Mouse (Mus musculus) intestine, embryonic 14.5 days (tissue): ENCODE results near the gene Rufy4. TPM values are rescaled to one million over a fixed set of nuclear protein-coding genes. Genes with fewer than 3 reads are reported as not detected.

Experiments
- ATAC-seq: fragments of 200-750 bp; cut with Nextera tagmentation; replicated peaks from 2 replicates; pipeline ENCODE4 v1.8.0; 2017; ENCODE audit warnings: low read depth, moderate number of reproducible peaks, moderate TSS enrichment, moderate library complexity; ENCODE audit not compliant: low FRiP score, low TSS enrichment
- DNase-seq: peaks from one replicate; pipeline ENCODE4 v3.0.0-alpha.2; 2018; ENCODE audit warnings: low spot score
- H3K27ac ChIP-seq: fragments of 300-500 bp; sonication (generic); 2 replicates; pipeline ENCODE4 v1.5.1; 2014; ENCODE audit warnings: low read depth, mild to moderate bottlenecking, control low read depth
- H3K27me3 ChIP-seq: fragments of 300-500 bp; sonication (generic); replicated peaks from 2 replicates; pipeline ENCODE4 v1.6.1; 2014; ENCODE audit warnings: low read length, control low read depth; ENCODE audit not compliant: control insufficient read depth, insufficient read depth
- H3K36me3 ChIP-seq: fragments of 300-500 bp; sonication (generic); 2 replicates; pipeline ENCODE4 v1.6.1; 2014; ENCODE audit warnings: low read length, control low read depth; ENCODE audit not compliant: control insufficient read depth, insufficient read depth
- H3K4me1 ChIP-seq: fragments of 300-500 bp; sonication (generic); replicated peaks from 2 replicates; pipeline ENCODE4 v1.6.1; 2014; ENCODE audit warnings: low read length, control low read depth, mixed read lengths; ENCODE audit not compliant: control insufficient read depth, insufficient read depth
- H3K4me2 ChIP-seq: fragments of 300-500 bp; sonication (generic); 2 replicates; pipeline ENCODE4 v1.6.1; 2014; ENCODE audit warnings: low read length
- H3K4me3 ChIP-seq: fragments of 300-500 bp; sonication (generic); 2 replicates; pipeline ENCODE4 v1.5.1; 2014; ENCODE audit warnings: low read depth, low read length, control low read depth, mixed read lengths
- H3K9ac ChIP-seq: fragments of 300-500 bp; sonication (generic); 2 replicates; pipeline ENCODE4 v1.6.1; 2014; ENCODE audit warnings: mild to moderate bottlenecking, low read length
- H3K9me3 ChIP-seq: fragments of 300-500 bp; sonication (generic); 2 replicates; pipeline ENCODE4 v1.6.1; 2016; ENCODE audit warnings: low read length, control low read depth; ENCODE audit not compliant: control insufficient read depth
- WGBS: fragments of 180-500 bp; shearing (Covaris S2); extraction: QIAGEN DNeasy Blood & Tissue Kit; methylation state at CpG from one replicate; pipeline ENCODE4 v1.1.7; 2014; 5-methylcytosine and 5-hydroxymethylcytosine counted together
- polyA plus RNA-seq: library from polyadenylated mRNA; unstranded; fragments of >200 nt; fragmentation: Nextera tagmentation; extraction: Ambion mirVana; gene quantifications from 2 replicates; pipeline ENCODE4 v1.2.1, GENCODE M21; 2014

Gene Rufy4
- 0.08 and 0.42 TPM in 2 replicates for polyA plus RNA-seq

DNA sequence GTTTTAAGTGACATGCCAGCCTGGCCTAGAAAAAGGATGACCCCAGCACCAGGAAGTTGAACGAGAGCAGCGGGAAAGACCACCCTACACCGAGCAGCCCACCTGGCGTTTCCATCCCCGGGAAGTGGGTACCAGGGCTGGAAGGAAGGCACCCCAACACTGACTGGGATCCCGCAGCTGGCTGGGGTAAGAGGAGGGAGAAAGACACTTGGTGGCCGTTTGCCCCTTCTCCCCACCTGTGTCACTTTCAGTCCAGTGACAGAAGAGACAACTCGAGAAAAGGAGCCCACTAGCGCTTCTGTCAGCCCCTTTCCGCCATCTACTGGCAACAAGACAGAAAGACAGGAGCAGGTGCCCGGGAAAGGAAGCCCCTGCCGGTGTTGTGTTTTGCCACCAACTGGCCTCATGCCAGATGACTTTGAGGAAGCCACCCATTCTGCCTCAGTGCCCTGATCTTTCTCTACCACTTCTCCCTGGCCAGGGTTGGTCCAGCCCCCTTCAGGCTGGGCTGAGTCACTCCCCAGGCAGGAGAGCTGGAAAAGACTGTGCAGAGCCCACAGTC is at the start of gene Rufy4:
TSS of gene Rufy4 (plus strand) at position 551 of the 562 bp plus-strand sequence.
- 0 out of 2 replicates have a peak, but pooled peaks cover 4% of the 10 kb centered on the region for H3K27me3 ChIP-seq
- H3K9me3 ChIP-seq = no peaks in the 10 kb centered on the region
- peak; percentile 84 for DNase-seq
- under 1% methylated on average over 12 of the region's 12 CpGs for WGBS
- no peaks in the 10 kb centered on the region for H3K4me1 ChIP-seq
- no peak within 1 kb of the TSS for H3K27ac ChIP-seq
- ATAC-seq = peak; percentile 44
- no peaks in the 10 kb centered on the region for H3K36me3 ChIP-seq
- H3K4me2 ChIP-seq = peak within 1 kb of the TSS; percentile 97
- peak within 1 kb of the TSS; percentile 53 for H3K4me3 ChIP-seq
- peak within 1 kb of the TSS; percentile 51 for H3K9ac ChIP-seq

DNA sequence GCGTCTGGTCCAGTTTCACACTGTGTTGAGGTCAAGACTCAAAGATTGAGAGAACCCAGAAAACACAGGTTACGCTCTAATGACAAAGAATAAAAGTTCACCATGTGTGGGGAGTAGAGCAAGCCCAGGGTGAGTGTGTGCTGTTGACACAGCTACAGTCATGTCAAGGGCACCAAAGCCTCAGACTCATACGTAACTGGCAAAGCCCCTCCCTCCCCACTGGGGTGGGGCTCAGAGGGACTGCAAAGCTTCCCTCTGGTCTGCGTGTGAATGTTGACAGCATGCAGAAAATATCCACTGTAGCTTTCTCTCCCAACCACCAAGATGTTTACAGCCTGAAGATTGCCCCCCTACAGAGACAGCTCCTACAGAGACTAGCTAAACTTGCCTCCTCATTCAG is 49.1 kb upstream of the Rufy4 start:
- Histone ChIP-seq H3K9ac (no peak overlapping the region), H3K27ac (no peak overlapping the region), H3K4me1 (0 out of 2 replicates have a peak, but pooled peaks cover 2% of the 10 kb centered on the region), H3K36me3 (no peaks in the 10 kb centered on the region), H3K9me3 (no peaks in the 10 kb centered on the region), H3K27me3 (no peaks in the 10 kb centered on the region), H3K4me3 (no peak overlapping the region), H3K4me2 (no peak overlapping the region)
- no peak for DNase-seq
- WGBS = 63% methylated on average over 4 of the region's 4 CpGs
- no peak for ATAC-seq

DNA sequence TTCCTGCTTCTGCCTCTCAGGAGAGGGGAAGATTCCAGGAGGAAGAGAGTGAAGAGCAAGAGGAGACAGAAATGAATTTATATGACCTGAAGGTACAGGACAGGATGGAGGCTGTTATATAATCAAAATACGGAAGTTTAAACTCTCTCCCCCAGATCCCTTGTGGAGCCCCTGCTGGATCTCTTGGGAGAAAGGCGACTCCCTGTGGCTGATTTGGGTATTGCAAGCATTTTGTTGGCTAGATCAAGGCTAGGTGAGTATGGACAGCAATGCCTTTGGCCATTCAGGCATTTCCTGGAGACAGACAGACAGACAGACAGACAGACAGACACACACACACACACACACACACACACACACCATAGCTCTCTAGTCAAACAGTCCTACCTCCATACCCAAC is 48.0 kb upstream of the Rufy4 start:
- 0% methylated on average over 2 of the region's 2 CpGs for WGBS
- DNase-seq (peak; percentile 98), ATAC-seq (no peak)
- Histone ChIP-seq H3K27ac (no peak overlapping the region), H3K9ac (no peak overlapping the region), H3K4me3 (no peak overlapping the region), H3K27me3 (no peaks in the 10 kb centered on the region), H3K4me1 (peaks cover 9% of the 10 kb centered on the region), H3K4me2 (no peak overlapping the region), H3K36me3 (no peaks in the 10 kb centered on the region), H3K9me3 (no peaks in the 10 kb centered on the region)

DNA sequence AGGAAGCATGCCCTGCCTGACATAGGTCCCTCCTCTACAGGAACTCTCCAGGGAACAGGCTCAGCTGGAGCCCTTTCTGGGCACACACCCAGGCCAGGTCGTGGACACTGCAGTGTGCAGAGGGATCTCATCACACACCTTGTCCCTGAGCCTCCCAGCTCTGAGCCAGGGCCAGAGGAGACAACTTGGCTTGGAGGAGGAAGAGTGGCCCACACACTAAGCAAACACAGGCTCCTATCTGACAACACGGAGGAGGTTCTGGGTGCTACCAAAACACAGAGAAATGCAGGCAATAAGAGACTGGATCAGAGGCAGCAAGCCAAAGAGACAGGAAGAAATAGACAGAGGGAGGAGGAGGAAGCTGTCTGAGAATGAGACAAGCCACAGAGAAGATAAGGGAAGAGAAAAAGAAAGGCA is 43.8 kb upstream of the Rufy4 start:
- Histone ChIP-seq H3K27me3 (no peaks in the 10 kb centered on the region), H3K27ac (no peak overlapping the region), H3K4me3 (no peak overlapping the region), H3K4me2 (no peak overlapping the region), H3K9me3 (no peaks in the 10 kb centered on the region), H3K9ac (no peak overlapping the region), H3K4me1 (peaks cover 18% of the 10 kb centered on the region), H3K36me3 (no peaks in the 10 kb centered on the region)
- DNase-seq = no peak
- ATAC-seq = no peak
- WGBS = 32% methylated on average over 2 of the region's 2 CpGs

DNA sequence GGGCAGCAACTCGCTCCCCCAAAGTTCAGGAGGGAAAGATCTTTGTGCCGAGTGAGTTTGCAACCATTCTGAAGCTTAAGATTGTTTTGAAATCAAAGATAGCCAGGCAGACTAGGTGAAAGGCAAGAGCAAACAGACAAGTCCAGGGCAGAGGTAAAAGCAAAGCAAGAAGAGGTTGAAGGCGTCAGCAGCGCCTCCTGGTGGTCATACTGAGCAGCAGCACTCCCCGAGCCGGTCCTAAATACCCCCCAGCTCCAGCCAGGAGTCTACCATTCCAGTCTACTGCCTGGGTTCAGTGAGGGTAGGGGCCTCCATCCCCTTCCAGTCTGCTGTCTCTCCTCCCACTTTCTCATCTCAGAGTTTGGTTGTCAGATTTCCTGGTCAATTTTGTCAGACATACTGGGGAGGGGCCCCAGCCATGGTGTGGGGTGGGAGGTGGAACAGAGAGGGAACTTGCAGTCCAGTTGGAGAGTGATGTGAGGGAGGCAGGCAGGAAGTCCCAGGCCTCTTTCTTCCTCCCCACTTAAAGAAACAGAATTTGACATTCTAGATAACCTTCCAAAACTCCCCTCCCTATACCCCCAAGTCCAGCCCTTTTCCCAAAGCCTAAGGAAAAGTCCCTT is 42.4 kb upstream of the Rufy4 start:
- Histone ChIP-seq H3K27me3 (no peaks in the 10 kb centered on the region), H3K4me2 (no peak overlapping the region), H3K9me3 (no peaks in the 10 kb centered on the region), H3K4me1 (peaks cover 18% of the 10 kb centered on the region), H3K27ac (peak overlapping the region; percentile 43; the same call in 1 of the 2 replicates), H3K4me3 (no peak overlapping the region), H3K9ac (no peak overlapping the region), H3K36me3 (no peaks in the 10 kb centered on the region)
- no peak for ATAC-seq
- WGBS = 14% methylated on average over 6 of the region's 6 CpGs
- peak; percentile 75 for DNase-seq

DNA sequence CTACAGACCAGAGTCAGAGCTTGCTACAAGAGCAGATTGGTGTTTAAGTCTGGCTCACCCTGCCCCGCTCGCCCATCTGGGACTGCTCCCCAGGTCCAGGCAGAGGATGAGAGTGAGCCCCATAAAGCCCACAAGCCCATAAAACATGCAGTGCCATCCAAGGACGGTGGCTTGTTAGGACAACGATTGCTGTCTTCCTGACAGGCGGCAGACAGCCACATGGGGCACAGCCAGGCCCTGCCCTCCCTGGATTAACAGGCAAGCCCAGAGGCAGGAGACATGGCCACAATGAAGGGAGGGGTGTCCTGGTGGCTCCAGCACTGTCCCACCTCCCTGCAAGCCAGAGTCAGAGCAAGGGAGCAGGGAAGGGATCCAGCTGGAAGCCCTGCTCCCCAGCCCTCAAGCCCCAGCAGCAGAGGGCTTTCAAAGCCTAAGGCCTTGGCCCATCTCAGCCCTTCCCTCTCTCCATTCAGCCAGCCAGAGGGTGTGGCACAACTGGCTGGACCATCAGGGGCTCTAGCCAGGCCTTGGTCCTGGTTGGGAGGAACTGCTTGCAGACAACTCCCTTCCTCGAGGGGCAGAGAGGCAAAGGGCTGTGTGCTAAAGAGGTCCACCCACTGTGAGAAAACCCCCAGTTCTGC is 41.2 kb upstream of the Rufy4 start:
- ATAC-seq = no peak
- Histone ChIP-seq H3K4me1 (peaks cover 18% of the 10 kb centered on the region), H3K4me3 (no peak overlapping the region), H3K4me2 (no peak overlapping the region), H3K27ac (0 out of 2 replicates have a peak overlapping the region, but pooled peaks have one; percentile 43), H3K9ac (no peak overlapping the region), H3K27me3 (no peaks in the 10 kb centered on the region), H3K36me3 (no peaks in the 10 kb centered on the region), H3K9me3 (no peaks in the 10 kb centered on the region)
- WGBS = 64% methylated on average over 6 of the region's 6 CpGs
- no peak for DNase-seq

DNA sequence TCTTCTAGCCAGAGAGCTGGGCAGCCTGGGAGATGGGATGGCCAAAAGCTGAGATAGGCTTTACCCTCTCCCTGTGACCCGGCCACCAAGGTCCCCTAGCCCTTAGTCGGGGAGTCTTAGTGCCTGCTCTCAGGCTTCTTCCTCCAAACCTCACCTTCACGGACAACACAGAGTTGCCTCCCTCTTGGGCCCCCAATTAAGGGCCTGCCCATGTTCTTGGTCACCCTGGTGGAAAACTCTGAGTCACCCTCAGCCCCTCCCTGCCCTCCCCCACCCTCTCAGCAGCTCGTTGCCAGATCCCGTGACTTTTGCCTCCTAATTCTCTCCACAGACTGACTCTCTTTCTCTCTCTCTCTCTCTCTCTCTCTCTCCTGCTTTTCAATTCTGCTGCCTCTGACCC is 40.6 kb upstream of the Rufy4 start:
- no peak for ATAC-seq
- Histone ChIP-seq H3K4me2 (no peak overlapping the region), H3K9ac (no peak overlapping the region), H3K27ac (0 out of 2 replicates have a peak overlapping the region, but pooled peaks have one; percentile 43), H3K9me3 (no peaks in the 10 kb centered on the region), H3K4me1 (peaks cover 18% of the 10 kb centered on the region), H3K36me3 (no peaks in the 10 kb centered on the region), H3K4me3 (no peak overlapping the region), H3K27me3 (no peaks in the 10 kb centered on the region)
- no peak for DNase-seq
- 48% methylated on average over 5 of the region's 5 CpGs for WGBS

DNA sequence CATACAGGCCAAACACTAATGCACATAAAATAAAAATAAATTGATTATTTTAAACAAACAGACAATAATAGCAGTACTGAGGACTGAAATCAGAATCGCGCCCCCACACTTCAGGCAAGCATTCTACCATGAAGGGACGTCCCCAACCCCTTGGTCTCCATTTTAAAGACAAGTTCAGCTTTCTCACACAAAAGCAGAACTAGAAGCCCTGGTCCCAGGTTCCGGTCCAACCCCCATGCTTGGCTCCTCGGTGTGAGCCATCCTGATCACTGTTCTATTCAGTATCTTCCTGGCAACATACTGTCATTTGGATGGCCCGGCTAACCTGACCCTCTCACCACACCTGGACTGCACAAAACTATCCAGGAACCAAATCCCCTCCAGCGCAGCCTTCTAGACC is 39.8 kb upstream of the Rufy4 start:
- no peaks in the 10 kb centered on the region for H3K27me3 ChIP-seq
- ATAC-seq (no peak), DNase-seq (no peak)
- 90% methylated on average over 7 of the region's 7 CpGs for WGBS
- H3K36me3 ChIP-seq = no peaks in the 10 kb centered on the region
- no peak overlapping the region for H3K4me2 ChIP-seq
- H3K4me1 ChIP-seq = peaks cover 18% of the 10 kb centered on the region
- H3K9me3 ChIP-seq = no peaks in the 10 kb centered on the region
- H3K4me3 ChIP-seq = no peak overlapping the region
- no peak overlapping the region for H3K9ac ChIP-seq
- H3K27ac ChIP-seq = no peak overlapping the region
